Mouse (Mus musculus): ENCODE data around the gene Blvra. TPM values are rescaled to one million over a fixed set of nuclear protein-coding genes. Genes with fewer than 3 reads are reported as not detected.

The Blvra gene
- polyA plus RNA-seq, 1 experiment from 2014 or later, result 33.0 TPM

DNA sequence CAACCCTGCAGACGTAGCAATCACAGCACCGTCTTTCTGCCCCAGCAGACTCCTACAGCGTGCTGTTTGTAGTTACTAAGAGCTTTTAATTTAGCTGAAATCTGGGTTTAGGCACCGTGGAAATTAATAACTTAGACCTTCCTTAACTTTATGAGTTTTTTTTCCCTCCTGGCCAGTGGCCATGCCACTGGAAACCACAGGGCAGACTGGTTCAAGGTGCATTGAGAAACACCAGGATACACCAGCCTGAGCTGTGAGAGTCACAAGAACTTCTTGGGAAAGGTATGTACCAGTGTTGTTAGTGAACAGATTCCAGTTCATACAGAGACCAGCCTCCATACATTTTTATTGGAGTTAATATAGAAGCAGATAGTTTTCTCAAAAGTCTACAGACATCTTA lies 68.0 kb downstream of the Blvra start:
- Histone ChIP-seq H3K9ac (no peak overlapping the region), H3K4me1 (replicated peaks) (peaks cover 20% of the 10 kb centered on the region), H3K9me3 (no peaks in the 10 kb centered on the region), H3K27me3 (no peaks in the 10 kb centered on the region), H3K4me2 (no peak overlapping the region), H3K36me3 (no peaks in the 10 kb centered on the region; the same call in 1 of the 2 replicates), H3K27ac (replicated peaks) (no peak overlapping the region), H3K4me3 (no peak overlapping the region)
- WGBS, result 90% methylated on average over 4 of the region's 4 CpGs
- ATAC-seq (ENCODE audit: low FRiP score, low read depth), result no peak

DNA sequence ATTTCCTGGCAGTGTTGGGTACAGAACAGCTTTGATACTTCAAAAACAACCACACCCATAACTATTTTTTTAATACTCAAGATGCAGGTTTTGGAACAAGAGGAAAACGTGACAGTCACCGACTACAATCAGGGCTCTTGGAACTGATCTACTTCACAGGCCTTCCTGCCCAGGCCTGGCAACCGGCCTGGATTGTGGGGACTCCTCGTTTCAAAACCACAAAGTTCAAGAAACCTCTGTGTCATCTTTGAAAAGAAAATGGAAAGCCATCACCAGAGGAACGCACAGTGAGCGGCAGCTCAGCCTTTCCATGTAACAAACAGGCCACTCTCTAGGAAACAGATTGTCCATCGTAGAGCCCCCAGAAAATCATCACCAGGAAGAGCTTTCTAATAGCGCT lies 68.6 kb downstream of the Blvra start:
- no peak overlapping the region for H3K9ac ChIP-seq
- no peak overlapping the region for H3K27ac ChIP-seq (replicated peaks)
- H3K4me2 ChIP-seq, result no peak overlapping the region
- peaks cover 21% of the 10 kb centered on the region for H3K4me1 ChIP-seq (replicated peaks)
- H3K27me3 ChIP-seq, result no peaks in the 10 kb centered on the region
- 95% methylated on average over 8 of the region's 8 CpGs for WGBS
- H3K9me3 ChIP-seq, result no peaks in the 10 kb centered on the region
- H3K36me3 ChIP-seq, result no peaks in the 10 kb centered on the region; the same call in 1 of the 2 replicates
- ATAC-seq (ENCODE audit: low FRiP score, low read depth), result no peak
- no peak overlapping the region for H3K4me3 ChIP-seq

DNA sequence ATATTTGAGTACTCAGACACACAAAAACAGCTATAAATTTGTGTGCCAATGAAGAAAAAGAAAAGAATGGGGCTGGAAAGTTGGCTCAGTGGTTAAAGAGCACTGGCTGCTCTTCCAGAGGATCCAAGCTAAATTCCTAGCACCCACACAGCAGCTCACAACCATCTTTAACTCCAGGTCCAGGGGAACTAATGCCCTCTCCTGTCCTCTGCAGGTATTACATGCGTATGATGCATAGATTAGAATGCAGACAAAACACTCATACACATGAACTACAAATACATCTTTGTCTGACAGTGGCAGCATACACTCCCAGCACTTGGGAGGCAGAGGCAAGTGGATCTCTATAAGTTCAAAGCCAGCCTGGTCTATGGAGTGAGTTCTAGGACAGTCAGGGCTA lies 69.1 kb downstream of the Blvra start:
- Histone ChIP-seq H3K9me3 (no peaks in the 10 kb centered on the region), H3K27ac (replicated peaks) (no peak overlapping the region), H3K4me1 (replicated peaks) (peaks cover 16% of the 10 kb centered on the region), H3K4me3 (no peak overlapping the region), H3K9ac (no peak overlapping the region), H3K4me2 (no peak overlapping the region), H3K27me3 (no peaks in the 10 kb centered on the region), H3K36me3 (no peaks in the 10 kb centered on the region; the same call in 1 of the 2 replicates)
- no peak for ATAC-seq (ENCODE audit: low FRiP score, low read depth)
- 93% methylated on average over 1 of the region's 1 CpGs for WGBS

DNA sequence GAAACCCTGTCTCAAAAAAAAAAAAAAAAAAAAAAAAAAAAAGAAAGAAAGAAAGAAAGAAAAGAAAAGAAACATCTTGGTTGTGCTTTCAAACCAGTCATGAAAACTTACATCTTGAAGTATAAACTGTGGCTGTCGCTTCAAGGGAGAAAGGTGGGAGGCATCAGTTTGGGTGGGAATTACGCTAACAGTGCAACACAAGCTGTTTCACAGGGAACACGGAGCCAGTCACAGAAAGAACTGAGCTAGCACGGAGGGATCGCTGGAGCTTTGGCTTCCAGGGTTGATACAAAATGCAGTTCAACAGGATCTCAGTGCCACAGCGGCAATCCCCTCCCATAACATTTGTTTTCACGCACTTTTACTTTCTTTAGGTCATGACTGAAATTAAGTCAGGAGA lies 69.5 kb downstream of the Blvra start:
- no peak overlapping the region for H3K27ac ChIP-seq (replicated peaks)
- WGBS, result 96% methylated on average over 7 of the region's 7 CpGs
- H3K4me2 ChIP-seq, result no peak overlapping the region
- no peak overlapping the region for H3K9ac ChIP-seq
- peaks cover 14% of the 10 kb centered on the region for H3K4me1 ChIP-seq (replicated peaks)
- no peak overlapping the region for H3K4me3 ChIP-seq
- ATAC-seq (ENCODE audit: low FRiP score, low read depth), result no peak
- H3K36me3 ChIP-seq, result no peaks in the 10 kb centered on the region; the same call in 1 of the 2 replicates
- no peaks in the 10 kb centered on the region for H3K27me3 ChIP-seq
- H3K9me3 ChIP-seq, result no peaks in the 10 kb centered on the region

DNA sequence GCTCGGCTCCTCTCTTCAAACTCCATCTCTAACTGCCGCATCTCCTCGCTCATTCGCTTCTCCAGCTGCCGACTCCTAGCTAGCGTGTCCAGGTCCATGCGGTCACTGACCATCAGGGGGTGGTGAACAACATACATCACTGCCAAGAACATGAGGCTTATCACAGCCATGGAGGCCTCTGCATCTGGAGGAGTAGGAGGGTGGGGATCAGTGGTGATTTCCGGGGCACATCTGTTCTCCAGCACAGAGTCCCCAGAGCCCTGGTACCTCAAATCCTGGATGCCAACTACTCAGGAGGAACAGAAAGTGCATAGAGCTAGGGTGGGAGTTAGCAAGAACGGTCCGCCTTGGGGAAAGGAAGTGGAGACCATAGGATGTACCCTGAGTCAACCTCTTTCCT lies 71.6 kb downstream of the Blvra start:
- Histone ChIP-seq H3K4me3 (peak overlapping the region; percentile 67; the same call in 1 of the 2 replicates), H3K9ac (no peak overlapping the region), H3K27me3 (no peaks in the 10 kb centered on the region), H3K36me3 (no peaks in the 10 kb centered on the region; the same call in 1 of the 2 replicates), H3K4me1 (replicated peaks) (peaks cover 14% of the 10 kb centered on the region), H3K9me3 (no peaks in the 10 kb centered on the region), H3K27ac (replicated peaks) (no peak overlapping the region), H3K4me2 (peak overlapping the region; percentile 93)
- ATAC-seq (ENCODE audit: low FRiP score, low read depth), result no peak
- WGBS, result 85% methylated on average over 10 of the region's 10 CpGs

DNA sequence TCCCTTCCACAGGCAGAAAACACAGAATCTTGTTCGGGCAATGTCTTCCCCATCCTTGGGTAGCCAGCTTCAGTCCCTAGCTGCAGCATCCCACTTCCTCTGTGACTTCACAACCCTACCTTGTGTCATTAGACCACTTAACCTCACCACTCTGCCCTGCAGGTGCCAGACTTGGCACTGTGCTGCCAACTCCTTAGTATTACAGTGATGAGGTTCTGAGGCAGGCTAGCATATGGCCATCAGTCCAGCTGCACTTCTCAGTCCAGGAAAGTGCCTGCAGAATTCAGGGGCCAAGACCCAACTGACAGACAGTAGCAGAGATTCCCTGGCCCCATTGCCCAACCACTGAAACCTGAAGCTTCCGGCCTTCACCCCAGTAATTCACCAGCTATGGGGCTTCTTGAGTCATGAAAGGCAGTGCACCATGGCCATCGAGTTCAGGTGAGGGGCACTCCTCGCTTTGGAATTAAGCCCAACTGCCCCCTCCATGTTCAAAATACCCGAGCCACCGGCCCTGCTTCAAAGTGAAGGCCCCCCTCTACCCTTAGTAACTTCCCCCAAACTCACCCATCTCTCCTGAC lies 72.2 kb downstream of the Blvra start:
- Histone ChIP-seq H3K9me3 (no peaks in the 10 kb centered on the region), H3K36me3 (no peaks in the 10 kb centered on the region; the same call in 1 of the 2 replicates), H3K4me3 (peak overlapping the region; percentile 67), H3K27ac (replicated peaks) (no peak overlapping the region), H3K4me1 (replicated peaks) (peaks cover 14% of the 10 kb centered on the region), H3K27me3 (no peaks in the 10 kb centered on the region), H3K9ac (peak overlapping the region; percentile 51), H3K4me2 (peak overlapping the region; percentile 93)
- 13% methylated on average over 6 of the region's 6 CpGs for WGBS
- ATAC-seq (ENCODE audit: low FRiP score, low read depth), result no peak

DNA sequence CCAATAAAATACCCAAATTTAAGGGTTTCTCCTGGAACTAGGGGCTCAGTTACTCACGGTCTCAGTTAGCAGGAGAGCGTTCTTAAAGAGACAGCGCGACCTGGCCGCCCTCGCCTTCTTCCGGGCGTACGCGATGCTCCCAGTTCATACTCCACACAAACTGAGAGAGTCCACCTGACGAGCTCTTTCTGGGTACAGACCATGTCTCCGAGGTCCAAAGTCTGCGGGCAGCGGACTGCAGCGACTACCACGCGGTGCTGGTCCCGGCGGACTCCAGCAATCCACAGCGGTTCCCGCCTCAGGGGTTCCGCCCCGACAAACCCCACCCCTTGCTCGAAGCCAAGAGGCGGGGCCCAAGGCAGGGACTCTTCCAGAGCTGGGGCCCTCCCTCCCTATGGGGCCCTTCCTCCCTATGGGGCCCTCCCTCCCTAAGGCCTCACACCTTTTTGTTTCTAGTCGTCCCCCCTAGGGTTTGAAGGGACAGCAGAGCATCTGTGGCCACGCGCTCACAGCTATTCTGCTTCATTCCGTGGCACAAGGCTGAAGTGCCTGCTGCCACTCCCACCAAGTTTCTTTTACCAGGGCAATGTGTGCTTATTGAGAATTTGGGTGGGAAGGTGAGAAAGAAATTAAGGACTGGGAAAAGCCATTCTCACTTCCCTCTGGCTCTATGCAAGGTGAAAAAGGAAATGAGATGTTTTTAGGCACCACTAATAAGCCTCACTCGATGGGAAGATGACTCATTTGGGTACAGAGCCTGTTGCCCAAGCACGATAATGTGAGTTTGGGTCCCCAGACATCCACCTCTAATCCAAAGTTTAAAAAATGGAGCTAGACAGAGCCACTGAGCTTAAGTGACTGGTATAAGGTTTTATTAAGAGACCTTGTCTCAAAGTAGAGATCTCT lies 72.9 kb downstream of the Blvra start, which contains the start of gene Itpripl1:
Itpripl1 (minus strand) TSS at position 285 of the 906 bp plus-strand sequence.
- Histone ChIP-seq H3K36me3 (no peaks in the 10 kb centered on the region; the same call in 1 of the 2 replicates), H3K9ac (peak within 1 kb of the TSS; percentile 51), H3K4me1 (replicated peaks) (peaks cover 14% of the 10 kb centered on the region), H3K9me3 (no peaks in the 10 kb centered on the region), H3K27me3 (no peaks in the 10 kb centered on the region), H3K4me2 (peak within 1 kb of the TSS; percentile 93), H3K27ac (replicated peaks) (no peak within 1 kb of the TSS), H3K4me3 (peak within 1 kb of the TSS; percentile 67)
- peak; percentile 89 for ATAC-seq (ENCODE audit: low FRiP score, low read depth)
- 4% methylated on average over 31 of the region's 31 CpGs for WGBS

DNA sequence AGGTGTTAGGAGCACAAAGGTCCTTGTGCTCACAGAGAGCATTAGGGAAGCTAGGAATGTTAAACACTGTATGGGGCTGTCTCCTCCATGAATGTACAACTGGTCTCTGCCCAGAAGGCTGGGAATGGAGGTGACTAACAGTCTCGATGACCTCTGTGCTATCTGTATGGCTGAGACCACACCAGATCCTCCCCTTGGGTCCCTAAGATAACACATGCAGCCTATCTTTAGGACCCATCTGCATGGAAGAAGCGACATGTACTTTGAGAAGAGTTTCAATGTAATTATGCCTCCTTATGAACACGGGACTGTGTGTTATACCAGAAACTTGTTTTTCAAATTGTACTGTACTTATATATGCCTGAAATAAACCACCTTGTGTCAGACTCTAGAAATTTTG lies 75.2 kb downstream of the Blvra start:
- Histone ChIP-seq H3K27ac (replicated peaks) (no peak overlapping the region), H3K4me2 (no peak overlapping the region), H3K4me1 (replicated peaks) (peaks cover 14% of the 10 kb centered on the region), H3K36me3 (no peaks in the 10 kb centered on the region), H3K9ac (no peak overlapping the region), H3K9me3 (no peaks in the 10 kb centered on the region), H3K4me3 (no peak overlapping the region), H3K27me3 (no peaks in the 10 kb centered on the region)
- no peak for ATAC-seq (ENCODE audit: low FRiP score, low read depth)
- WGBS, result 79% methylated on average over 3 of the region's 3 CpGs

Small RNA genes within 50 kb of the gene (microRNA-seq; reads per million reads assigned to microRNA genes)
- gene Gm24081, result not detected

Other genes starting within 250 kb of the Blvra start
- 28.4 and 30.0 TPM in 2 replicates for gene Trpm7, start 194.4 kb upstream of the Blvra start, polyA plus RNA-seq (2015; fragmentation: Nextera tagmentation; extraction: Ambion mirVana)
- gene Sppl2a, start 137.4 kb upstream of the Blvra start, polyA plus RNA-seq (2015; fragmentation: Nextera tagmentation; extraction: Ambion mirVana), result 30.4 and 32.9 TPM in 2 replicates
- 11.2 and 12.3 TPM in 2 replicates for gene Ap4e1, start 61.9 kb upstream of the Blvra start, polyA plus RNA-seq (2015; fragmentation: Nextera tagmentation; extraction: Ambion mirVana)
- gene Ncaph, start 63.3 kb downstream of the Blvra start, polyA plus RNA-seq (2015; fragmentation: Nextera tagmentation; extraction: Ambion mirVana), result 17.3 and 18.7 TPM in 2 replicates
- gene Itpripl1, start 72.8 kb downstream of the Blvra start, polyA plus RNA-seq (2015; fragmentation: Nextera tagmentation; extraction: Ambion mirVana), result 11.0 and 11.2 TPM in 2 replicates
- gene 1810024B03Rik, start 137.6 kb downstream of the Blvra start, polyA plus RNA-seq (2015; fragmentation: Nextera tagmentation; extraction: Ambion mirVana), result 0.87 and 1.0 TPM in 2 replicates
- gene Snrnp200, start 137.7 kb downstream of the Blvra start, polyA plus RNA-seq (2015; fragmentation: Nextera tagmentation; extraction: Ambion mirVana), result 45.0 and 50.1 TPM in 2 replicates
- gene Ciao1, start 177.2 kb downstream of the Blvra start, polyA plus RNA-seq (2015; fragmentation: Nextera tagmentation; extraction: Ambion mirVana), result 56.6 and 59.6 TPM in 2 replicates
- 55.2 and 58.7 TPM in 2 replicates for gene Tmem127, start 177.2 kb downstream of the Blvra start, polyA plus RNA-seq (2015; fragmentation: Nextera tagmentation; extraction: Ambion mirVana)
- 88.4 and 92.5 TPM in 2 replicates for gene Stard7, start 199.6 kb downstream of the Blvra start, polyA plus RNA-seq (2015; fragmentation: Nextera tagmentation; extraction: Ambion mirVana)